Mouse (Mus musculus): ENCODE results near the gene Jak3.

GRCm38 (mm10) chr8:71657816-71658215, 18.3 kb upstream of the Jak3 start:
- no peak for TF ChIP-seq POLR2A (IDR thresholded peaks at IDR 0.05; ENCODE audit: low read depth, low read length)
- no peak for TF ChIP-seq CTCF (IDR thresholded peaks at IDR 0.05; ENCODE audit: extremely low read depth, insufficient read depth, insufficient read length, insufficient replicate concordance)

All from spleen, adult 2 months (tissue).